Mouse (Mus musculus): ENCODE measurements around the gene Sult2b1. TPM values are rescaled to one million over a fixed set of nuclear protein-coding genes. Genes with fewer than 3 reads are reported as not detected.
A peak's percentile ranks its signal among the peaks of the same experiment; 100 is the strongest.

Sult2b1 gene
- polyA plus RNA-seq, 1 experiment from 2014 or later: 0.08 TPM

DNA sequence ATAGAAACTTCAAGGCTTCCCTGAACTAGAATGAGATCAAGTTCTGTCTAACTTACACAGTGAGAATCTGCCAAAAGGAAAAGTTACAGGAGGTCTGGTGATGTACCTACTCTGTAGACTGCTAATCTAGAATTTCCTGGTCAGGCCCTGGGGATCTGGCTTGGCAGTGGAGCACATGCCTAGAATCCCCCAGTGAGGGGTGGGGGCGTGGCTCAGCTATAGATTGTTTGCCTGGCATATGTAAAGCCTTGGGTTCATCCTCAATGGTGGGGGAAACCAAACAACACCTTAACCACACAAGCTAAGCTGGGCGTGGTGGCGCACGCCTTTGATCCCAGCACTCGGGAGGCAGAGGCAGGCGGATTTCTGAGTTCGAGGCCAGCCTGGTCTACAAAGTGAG is 86.6 kb downstream of the Sult2b1 start:
- Histone ChIP-seq H3K36me3 (ENCODE audit: control insufficient read depth, insufficient read depth) (no peaks in the 10 kb centered on the region), H3K27me3 (ENCODE audit: control insufficient read depth, insufficient read depth, low read depth, low read length) (peaks cover 37% of the 10 kb centered on the region), H3K4me3 (ENCODE audit: low read depth, low read length) (no peak overlapping the region), H3K27ac (ENCODE audit: low read length) (no peak overlapping the region), H3K9ac (ENCODE audit: low read depth, low read length) (no peak overlapping the region), H3K4me2 (ENCODE audit: low read depth, low read length) (no peak overlapping the region), H3K4me1 (ENCODE audit: control insufficient read depth, low read depth, low read length) (no peaks in the 10 kb centered on the region; the same call in 1 of the 2 replicates), H3K9me3 (replicated peaks; ENCODE audit: control insufficient read depth, low read length) (no peaks in the 10 kb centered on the region)
- WGBS (ENCODE audit: insufficient replicate concordance): 57% methylated on average over 6 of the region's 7 CpGs
- no peak for ATAC-seq (ENCODE audit: low read depth)

DNA sequence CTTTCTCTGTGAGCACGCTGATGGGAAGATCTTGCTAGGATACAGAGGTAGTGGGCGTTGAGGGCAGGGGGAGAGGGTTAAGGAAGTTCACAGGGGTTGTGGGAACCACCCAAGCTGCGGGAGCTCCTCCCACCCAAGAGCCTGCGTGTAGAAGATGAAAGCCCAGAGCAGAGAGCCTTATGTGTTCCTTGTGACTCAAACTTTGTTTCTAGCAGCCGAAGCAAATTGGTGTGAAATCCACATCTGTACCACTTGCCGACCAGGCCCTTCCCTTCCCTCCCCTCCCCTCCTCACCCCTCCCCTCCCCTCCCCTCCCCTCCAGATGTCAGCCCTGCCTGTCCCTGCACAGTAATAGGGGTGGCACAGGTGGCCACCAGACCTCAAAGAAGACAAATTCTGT is 89.4 kb downstream of the Sult2b1 start:
- Histone ChIP-seq H3K27ac (ENCODE audit: low read length) (no peak overlapping the region), H3K36me3 (ENCODE audit: control insufficient read depth, insufficient read depth) (no peaks in the 10 kb centered on the region), H3K4me3 (ENCODE audit: low read depth, low read length) (no peak overlapping the region), H3K9me3 (replicated peaks; ENCODE audit: control insufficient read depth, low read length) (no peaks in the 10 kb centered on the region), H3K4me2 (ENCODE audit: low read depth, low read length) (no peak overlapping the region), H3K27me3 (ENCODE audit: control insufficient read depth, insufficient read depth, low read depth, low read length) (peaks cover 22% of the 10 kb centered on the region), H3K4me1 (ENCODE audit: control insufficient read depth, low read depth, low read length) (no peaks in the 10 kb centered on the region; the same call in 1 of the 2 replicates), H3K9ac (ENCODE audit: low read depth, low read length) (no peak overlapping the region)
- 26% methylated on average over 6 of the region's 6 CpGs for WGBS (ENCODE audit: insufficient replicate concordance)
- no peak for ATAC-seq (ENCODE audit: low read depth)

DNA sequence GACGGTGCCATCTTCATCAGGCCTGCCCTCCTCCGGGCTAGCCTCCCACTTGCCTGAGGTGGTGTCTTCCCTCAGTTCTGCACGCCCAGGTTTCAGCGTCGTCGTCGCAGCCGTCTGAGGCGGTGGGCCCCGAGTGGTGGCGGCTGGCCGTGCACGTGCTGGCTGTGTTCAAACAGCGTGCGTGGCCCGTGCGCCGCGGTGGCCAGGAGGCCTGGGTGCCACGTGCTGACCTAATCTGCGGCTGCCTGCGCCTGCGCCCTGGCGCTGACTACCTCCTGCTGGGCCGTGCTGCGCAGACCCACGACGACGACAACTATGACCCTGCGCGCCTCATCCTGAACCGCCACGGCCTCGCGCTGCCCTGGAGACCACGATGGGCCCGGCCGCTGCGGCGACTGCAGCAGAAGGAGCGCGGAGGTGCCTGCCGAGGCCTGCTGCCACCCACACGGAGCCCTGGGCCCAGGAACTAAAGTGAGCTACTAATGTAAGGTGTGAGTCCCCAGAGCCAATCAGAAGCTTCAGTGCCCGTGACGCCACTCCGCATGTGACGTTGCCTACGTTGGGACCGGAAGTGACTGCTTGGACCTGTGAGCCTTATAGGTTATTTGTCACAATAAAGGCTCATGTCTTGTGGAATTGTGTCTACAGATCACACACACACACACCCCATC is 90.4 kb downstream of the Sult2b1 start, which contains the start of gene Sec1:
Gene Sec1 (minus strand): TSS at position 482 of the 671 bp plus-strand sequence.
- no peak within 1 kb of the TSS for H3K9ac ChIP-seq (ENCODE audit: low read depth, low read length)
- H3K9me3 ChIP-seq (replicated peaks; ENCODE audit: control insufficient read depth, low read length): no peaks in the 10 kb centered on the region
- no peaks in the 10 kb centered on the region for H3K36me3 ChIP-seq (ENCODE audit: control insufficient read depth, insufficient read depth)
- H3K4me2 ChIP-seq (ENCODE audit: low read depth, low read length): no peak within 1 kb of the TSS
- H3K4me3 ChIP-seq (ENCODE audit: low read depth, low read length): no peak within 1 kb of the TSS
- H3K27me3 ChIP-seq (ENCODE audit: control insufficient read depth, insufficient read depth, low read depth, low read length): peaks cover 12% of the 10 kb centered on the region
- no peaks in the 10 kb centered on the region for H3K4me1 ChIP-seq (ENCODE audit: control insufficient read depth, low read depth, low read length)
- no peak within 1 kb of the TSS for H3K27ac ChIP-seq (ENCODE audit: low read length)
- WGBS (ENCODE audit: insufficient replicate concordance): 81% methylated on average over 50 of the region's 50 CpGs
- ATAC-seq (ENCODE audit: low read depth): no peak

GRCm38 (mm10) chr7:45692364-45692763 is 92.1 kb downstream of the Sult2b1 start:
- no peaks in the 10 kb centered on the region for H3K36me3 ChIP-seq (ENCODE audit: control insufficient read depth, insufficient read depth)
- 76% methylated on average over 2 of the region's 2 CpGs for WGBS (ENCODE audit: insufficient replicate concordance)
- H3K27ac ChIP-seq (ENCODE audit: low read length): no peak overlapping the region
- H3K9me3 ChIP-seq (replicated peaks; ENCODE audit: control insufficient read depth, low read length): no peaks in the 10 kb centered on the region
- no peaks in the 10 kb centered on the region for H3K4me1 ChIP-seq (ENCODE audit: control insufficient read depth, low read depth, low read length)
- H3K27me3 ChIP-seq (ENCODE audit: control insufficient read depth, insufficient read depth, low read depth, low read length): no peaks in the 10 kb centered on the region
- H3K9ac ChIP-seq (ENCODE audit: low read depth, low read length): no peak overlapping the region
- ATAC-seq (ENCODE audit: low read depth): peak; percentile 47
- H3K4me2 ChIP-seq (ENCODE audit: low read depth, low read length): no peak overlapping the region
- no peak overlapping the region for H3K4me3 ChIP-seq (ENCODE audit: low read depth, low read length)

- no peaks in the 10 kb centered on the region for H3K9me3 ChIP-seq (replicated peaks; ENCODE audit: control insufficient read depth, low read length)
- no peaks in the 10 kb centered on the region for H3K4me1 ChIP-seq (ENCODE audit: control insufficient read depth, low read depth, low read length)
- H3K4me3 ChIP-seq (ENCODE audit: low read depth, low read length): no peak overlapping the region
- H3K27ac ChIP-seq (ENCODE audit: low read length): no peak overlapping the region
- H3K36me3 ChIP-seq (ENCODE audit: control insufficient read depth, insufficient read depth): no peaks in the 10 kb centered on the region
- no peak for ATAC-seq (ENCODE audit: low read depth)
- 38% methylated on average over 11 of the region's 11 CpGs for WGBS (ENCODE audit: insufficient replicate concordance)
- no peak overlapping the region for H3K9ac ChIP-seq (ENCODE audit: low read depth, low read length)
- H3K4me2 ChIP-seq (ENCODE audit: low read depth, low read length): no peak overlapping the region
- H3K27me3 ChIP-seq (ENCODE audit: control insufficient read depth, insufficient read depth, low read depth, low read length): no peaks in the 10 kb centered on the region
These were observed 94.7 kb downstream of the Sult2b1 start for GRCm38 (mm10) chr7:45689800-45690199.

- Histone ChIP-seq H3K27ac (ENCODE audit: low read length) (no peak overlapping the region), H3K36me3 (ENCODE audit: control insufficient read depth, insufficient read depth) (no peaks in the 10 kb centered on the region), H3K9ac (ENCODE audit: low read depth, low read length) (no peak overlapping the region), H3K9me3 (replicated peaks; ENCODE audit: control insufficient read depth, low read length) (no peaks in the 10 kb centered on the region), H3K27me3 (ENCODE audit: control insufficient read depth, insufficient read depth, low read depth, low read length) (no peaks in the 10 kb centered on the region), H3K4me1 (ENCODE audit: control insufficient read depth, low read depth, low read length) (no peaks in the 10 kb centered on the region), H3K4me2 (ENCODE audit: low read depth, low read length) (no peak overlapping the region), H3K4me3 (ENCODE audit: low read depth, low read length) (no peak overlapping the region)
- ATAC-seq (ENCODE audit: low read depth): no peak
- WGBS (ENCODE audit: insufficient replicate concordance): 40% methylated on average over 6 of the region's 6 CpGs
These were observed 95.4 kb downstream of the Sult2b1 start for GRCm38 (mm10) chr7:45689099-45689498.

- 43% methylated on average over 3 of the region's 3 CpGs for WGBS (ENCODE audit: insufficient replicate concordance)
- no peaks in the 10 kb centered on the region for H3K36me3 ChIP-seq (ENCODE audit: control insufficient read depth, insufficient read depth)
- no peak for ATAC-seq (ENCODE audit: low read depth)
- no peak overlapping the region for H3K27ac ChIP-seq (ENCODE audit: low read length)
- H3K27me3 ChIP-seq (ENCODE audit: control insufficient read depth, insufficient read depth, low read depth, low read length): no peaks in the 10 kb centered on the region
- H3K9me3 ChIP-seq (replicated peaks; ENCODE audit: control insufficient read depth, low read length): no peaks in the 10 kb centered on the region
- peaks cover 3% of the 10 kb centered on the region for H3K4me1 ChIP-seq (ENCODE audit: control insufficient read depth, low read depth, low read length)
- H3K4me2 ChIP-seq (ENCODE audit: low read depth, low read length): no peak overlapping the region
- H3K4me3 ChIP-seq (ENCODE audit: low read depth, low read length): no peak overlapping the region
- no peak overlapping the region for H3K9ac ChIP-seq (ENCODE audit: low read depth, low read length)
These were observed 97.6 kb downstream of the Sult2b1 start for GRCm38 (mm10) chr7:45686841-45687240.

DNA sequence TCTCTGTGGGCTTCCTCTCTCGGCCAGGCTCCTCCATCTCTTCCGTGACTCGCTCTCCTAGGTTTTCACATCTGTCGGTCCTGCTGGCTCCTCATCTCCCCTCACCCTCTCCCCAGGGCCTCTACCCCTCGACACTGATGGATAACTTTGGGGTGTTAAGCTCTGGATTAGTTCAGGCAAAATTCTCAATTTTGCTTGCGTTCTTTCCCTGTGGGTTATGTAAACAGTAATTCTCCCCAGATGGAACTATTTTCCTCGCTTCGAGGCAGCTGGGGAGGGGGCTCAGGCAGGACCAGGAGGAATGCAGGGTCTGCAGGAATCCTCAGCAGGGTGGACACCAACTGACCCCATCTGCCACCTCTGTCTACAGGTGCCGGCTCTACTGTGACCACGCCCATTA is 98.7 kb downstream of the Sult2b1 start:
- peaks cover 3% of the 10 kb centered on the region for H3K4me1 ChIP-seq (ENCODE audit: control insufficient read depth, low read depth, low read length)
- H3K36me3 ChIP-seq (ENCODE audit: control insufficient read depth, insufficient read depth): no peaks in the 10 kb centered on the region
- H3K27ac ChIP-seq (ENCODE audit: low read length): no peak overlapping the region
- no peaks in the 10 kb centered on the region for H3K27me3 ChIP-seq (ENCODE audit: control insufficient read depth, insufficient read depth, low read depth, low read length)
- no peak overlapping the region for H3K9ac ChIP-seq (ENCODE audit: low read depth, low read length)
- no peak overlapping the region for H3K4me2 ChIP-seq (ENCODE audit: low read depth, low read length)
- no peak for ATAC-seq (ENCODE audit: low read depth)
- H3K9me3 ChIP-seq (replicated peaks; ENCODE audit: control insufficient read depth, low read length): no peaks in the 10 kb centered on the region
- H3K4me3 ChIP-seq (ENCODE audit: low read depth, low read length): no peak overlapping the region
- 50% methylated on average over 10 of the region's 10 CpGs for WGBS (ENCODE audit: insufficient replicate concordance)

DNA sequence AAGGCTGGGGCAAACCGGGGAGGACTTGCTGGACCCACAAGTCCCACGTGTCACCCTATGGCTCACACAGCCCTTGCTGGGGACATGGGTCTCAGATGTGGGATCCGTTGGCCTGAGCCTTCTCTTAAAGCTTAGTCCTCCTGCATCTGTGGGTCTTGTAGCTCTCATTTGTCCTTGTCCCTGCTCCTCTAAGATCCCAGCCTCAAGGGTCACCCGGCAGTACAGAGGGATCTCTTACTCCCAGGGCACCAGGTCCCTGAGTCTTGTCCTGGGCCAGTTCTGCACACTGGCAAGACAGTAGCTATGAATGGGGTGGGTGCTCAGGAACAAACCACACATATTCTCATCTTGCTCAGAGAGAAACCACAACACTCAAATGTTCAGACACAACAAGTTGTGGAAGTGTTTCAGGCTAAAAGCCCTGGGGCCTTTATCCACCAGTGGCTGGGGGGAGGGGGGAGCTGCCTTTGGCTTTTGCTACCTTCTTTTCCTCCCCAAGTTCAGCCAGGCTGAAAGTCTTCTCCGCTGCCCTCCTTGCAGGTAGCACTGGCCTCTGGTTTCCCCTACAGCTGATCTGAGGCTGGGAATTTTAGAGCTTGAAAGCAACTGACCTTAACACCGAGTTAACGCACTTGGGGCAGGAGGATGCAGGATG is 100.9 kb downstream of the Sult2b1 start, which contains the start of gene Ntn5:
Gene Ntn5 (plus strand): TSS at position 627 of the 655 bp plus-strand sequence.
- H3K9me3 ChIP-seq (replicated peaks; ENCODE audit: control insufficient read depth, low read length): no peaks in the 10 kb centered on the region

More for the DNA sequence above, 100.9 kb downstream of the Sult2b1 start, which contains the start of gene Ntn5:
- Histone ChIP-seq H3K27me3 (ENCODE audit: control insufficient read depth, insufficient read depth, low read depth, low read length) (no peaks in the 10 kb centered on the region), H3K4me1 (ENCODE audit: control insufficient read depth, low read depth, low read length) (peaks cover 3% of the 10 kb centered on the region), H3K36me3 (ENCODE audit: control insufficient read depth, insufficient read depth) (no peaks in the 10 kb centered on the region), H3K9ac (ENCODE audit: low read depth, low read length) (no peak within 1 kb of the TSS), H3K27ac (ENCODE audit: low read length) (no peak within 1 kb of the TSS), H3K4me2 (ENCODE audit: low read depth, low read length) (no peak within 1 kb of the TSS), H3K4me3 (ENCODE audit: low read depth, low read length) (no peak within 1 kb of the TSS)
- WGBS (ENCODE audit: insufficient replicate concordance): 65% methylated on average over 7 of the region's 7 CpGs
- no peak for ATAC-seq (ENCODE audit: low read depth)

Data from liver, embryonic 16.5 days (tissue).